Mouse (Mus musculus) lung, adult 2 months (tissue): Measurements from ENCODE around the gene Eif4e.

Experiments
- CTCF ChIP-seq: fragments of 200-500 bp; IDR thresholded peaks from 2 replicates; pipeline ENCODE4 v1.5.1; 2011; ENCODE audit warnings: mild to moderate bottlenecking, low read length, control low read depth; ENCODE audit not compliant: insufficient read depth
- POLR2A ChIP-seq: fragments of 200-500 bp; IDR thresholded peaks from 2 replicates; pipeline ENCODE4 v1.6.1; 2011; ENCODE audit warnings: low read depth, mild to moderate bottlenecking, control low read depth, low read length, borderline replicate concordance; ENCODE audit errors: extremely low read depth

- TF ChIP-seq CTCF (no peak), POLR2A (no peak)
These were observed at the start of gene Eif4e for GRCm38 (mm10) chr3:138526073-138526915.
